Mouse (Mus musculus): ENCODE results near the gene Tnfsfm13. TPM values are rescaled to one million over a fixed set of nuclear protein-coding genes. Genes with fewer than 3 reads are reported as not detected.

Gene Tnfsfm13
- total RNA-seq, 4 experiments from 2014 or later, result 1.5 to 2.0 (median 1.8) TPM

DNA sequence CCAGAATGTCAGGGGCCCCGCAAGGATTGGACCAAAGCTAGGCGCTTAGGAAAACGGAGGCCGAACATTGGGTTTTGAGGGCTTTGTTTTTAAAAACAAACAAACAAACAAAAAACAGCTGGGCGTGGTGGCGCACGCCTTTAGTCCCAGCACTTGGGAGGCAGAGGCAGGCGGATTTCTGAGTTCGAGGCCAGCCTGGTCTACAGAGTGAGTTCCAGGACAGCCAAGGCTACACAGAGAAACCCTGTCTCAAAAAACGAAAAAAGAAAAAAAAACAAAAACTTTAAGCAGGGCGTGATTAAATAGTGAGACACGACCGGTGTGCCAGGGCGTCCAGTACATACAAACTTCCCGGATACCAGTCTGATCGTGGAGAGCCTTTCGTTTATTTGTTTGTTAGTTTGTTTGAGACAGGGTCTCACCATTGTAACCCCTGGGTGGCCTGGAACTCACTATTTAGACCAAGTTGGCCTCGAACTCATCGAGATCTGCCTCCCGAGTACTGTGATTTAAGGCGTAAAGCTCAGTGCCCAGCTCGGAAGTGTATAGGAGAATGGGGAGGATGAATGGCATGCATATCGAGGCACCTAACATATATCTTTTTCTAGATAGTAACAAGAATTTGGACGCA is 13.6 kb downstream of the Tnfsfm13 start:
- no peak for DNase-seq (ENCODE audit: low spot score in 2 of 2)

DNA sequence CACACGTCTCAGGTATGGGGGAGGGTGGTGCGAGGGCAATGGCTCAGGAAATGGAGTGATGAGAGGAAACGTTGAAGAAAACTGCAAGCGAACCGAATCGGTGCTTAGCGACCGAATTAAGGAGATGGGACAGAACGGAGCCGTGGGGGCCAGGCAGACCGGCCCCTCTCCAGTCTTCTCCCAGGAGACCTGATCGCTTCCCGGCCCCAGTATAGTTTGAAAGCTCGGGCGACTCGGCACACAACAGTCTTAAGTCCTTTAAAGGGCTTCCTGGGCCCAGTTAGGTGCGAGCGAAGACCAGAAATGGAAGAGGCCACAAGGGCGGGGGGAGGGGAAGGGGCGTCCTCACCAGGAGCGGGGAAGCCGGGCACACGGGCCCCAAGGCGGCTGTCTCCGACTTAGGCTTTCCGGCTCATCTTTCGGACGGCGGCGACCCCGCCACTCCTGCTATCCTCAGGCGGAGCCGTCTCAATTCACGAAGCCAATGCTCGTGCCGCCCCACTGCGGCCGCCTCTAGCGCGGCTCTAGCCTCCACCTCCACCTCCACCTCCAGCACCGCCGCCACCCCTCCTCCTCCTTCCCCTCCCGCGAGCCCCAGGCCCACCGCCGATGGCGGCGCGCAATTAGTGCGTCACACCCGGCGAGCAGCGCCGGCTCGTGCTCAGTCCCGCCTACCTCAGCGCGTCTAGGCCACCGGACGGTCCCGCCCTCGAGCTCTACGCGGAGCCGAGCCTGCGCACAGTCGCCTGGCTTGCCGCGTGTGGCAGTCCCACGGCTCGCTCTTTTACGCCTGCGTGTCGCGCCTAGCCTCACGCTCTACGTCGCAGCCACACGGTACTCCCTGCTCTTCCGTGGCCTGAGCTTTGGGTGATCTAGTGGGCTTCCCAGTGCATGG is 14.3 kb downstream of the Tnfsfm13 start, which contains the start of gene Senp3:
Gene Senp3, minus strand, starts transcription at position 771 of the 895 bp plus-strand sequence.
- DNase-seq (ENCODE audit: low spot score in 2 of 2), result peak; percentile 87 to 98

DNA sequence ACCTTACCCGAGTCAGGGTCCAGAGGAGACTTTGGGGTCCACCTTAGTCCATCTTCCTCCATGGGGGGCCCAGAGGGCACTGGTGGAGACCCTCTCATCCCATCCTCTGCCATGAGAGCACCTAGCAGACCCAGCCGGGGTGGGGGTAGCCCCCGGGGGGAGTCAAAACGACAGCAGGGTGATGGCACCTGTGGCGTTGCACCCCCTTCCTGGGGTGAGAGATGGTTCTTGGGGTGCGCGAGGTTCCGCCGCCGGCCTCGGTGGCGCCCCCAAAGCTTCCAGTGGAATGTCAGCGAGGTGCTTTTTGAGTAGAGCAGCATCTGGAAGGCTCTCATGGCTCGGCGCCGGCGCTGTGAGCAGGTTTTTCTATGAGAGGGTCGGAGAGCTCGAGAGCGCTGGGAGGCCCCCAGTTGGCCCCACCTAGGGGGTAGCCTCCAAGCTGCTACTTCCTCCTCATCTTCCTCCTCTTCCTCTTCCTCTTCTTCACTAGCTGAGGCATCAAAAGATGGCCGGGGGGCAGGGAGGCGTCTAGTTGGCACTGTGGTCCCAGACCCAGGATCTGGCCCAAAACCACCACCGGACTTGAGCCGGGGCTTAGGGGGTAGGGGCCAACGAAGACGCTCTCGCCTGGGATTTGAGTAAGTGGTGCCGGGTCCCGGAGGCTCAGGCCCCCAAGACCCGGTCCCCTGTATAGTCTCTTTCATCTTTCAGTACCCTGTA is 15.6 kb downstream of the Tnfsfm13 start:
- no peak for DNase-seq (ENCODE audit: low spot score in 2 of 2)

DNA sequence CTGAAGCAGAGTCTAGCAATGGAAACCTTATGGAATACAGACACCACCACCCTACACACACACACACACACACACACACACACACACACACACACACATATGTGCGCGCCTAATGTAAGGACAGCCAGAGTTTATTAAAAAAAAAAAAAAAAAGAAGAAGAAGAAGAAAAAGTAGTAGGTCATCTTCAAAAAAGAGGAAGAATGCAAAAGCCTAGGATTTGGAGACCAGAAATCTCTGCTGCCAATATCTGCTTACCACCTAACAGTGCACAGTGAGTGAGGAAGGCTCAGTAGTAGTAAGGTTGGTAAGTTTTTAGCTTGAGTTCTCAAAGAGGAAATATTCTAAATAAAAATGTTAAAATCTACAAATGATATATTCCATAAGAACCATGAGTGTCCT is 16.8 kb downstream of the Tnfsfm13 start:
- no peak for DNase-seq (ENCODE audit: low spot score in 2 of 2)

DNA sequence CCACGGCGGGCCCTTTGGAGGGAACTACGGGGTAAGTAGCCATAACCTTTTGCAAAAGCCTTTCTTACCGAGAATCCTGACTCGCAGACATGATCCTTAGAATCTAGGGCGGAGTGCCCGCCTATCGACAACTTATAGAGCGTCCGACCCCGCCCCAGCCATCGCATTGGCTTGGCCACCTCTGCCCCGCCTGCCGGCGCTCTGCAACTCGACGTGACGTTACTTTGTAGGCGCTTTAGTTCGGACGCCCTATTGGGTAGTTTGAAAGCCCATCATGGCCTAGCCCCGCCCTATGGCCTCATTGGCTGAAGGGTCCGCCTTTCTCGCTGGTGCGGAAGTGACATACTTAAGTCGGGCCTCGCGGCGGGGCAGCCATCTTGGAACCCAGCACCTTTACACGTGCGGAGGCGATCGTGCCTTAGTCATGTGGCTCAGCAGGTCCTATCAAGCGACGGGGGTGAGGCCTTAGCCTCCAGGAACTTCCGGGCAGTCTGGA is 23.6 kb downstream of the Tnfsfm13 start, which contains the start of gene Eif4a1:
Gene Eif4a1, minus strand, starts transcription at position 213 of the 496 bp plus-strand sequence.
- peak; percentile 100 for DNase-seq (ENCODE audit: low spot score in 2 of 2)

DNA sequence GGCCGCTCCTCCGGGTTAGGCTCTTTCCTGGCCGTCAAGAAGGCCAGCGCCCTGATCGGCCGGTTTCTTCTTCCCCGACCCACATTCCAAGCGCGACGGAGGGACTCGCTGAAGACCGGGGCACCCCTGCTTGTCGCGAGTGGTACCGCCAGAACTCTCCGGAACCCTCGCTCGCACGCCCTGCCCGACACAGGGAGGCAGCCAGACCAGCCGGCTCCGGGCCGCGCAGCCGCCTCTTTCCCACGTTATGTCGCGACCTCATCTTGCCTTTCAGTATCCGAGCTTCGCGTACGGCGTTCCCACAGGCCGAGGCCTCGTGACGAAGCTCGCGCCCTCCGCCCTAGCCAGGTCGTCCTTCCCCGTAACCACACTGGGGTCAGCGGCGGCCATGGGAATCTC is 24.2 kb downstream of the Tnfsfm13 start:
- DNase-seq (ENCODE audit: low spot score in 2 of 2), result no peak

DNA sequence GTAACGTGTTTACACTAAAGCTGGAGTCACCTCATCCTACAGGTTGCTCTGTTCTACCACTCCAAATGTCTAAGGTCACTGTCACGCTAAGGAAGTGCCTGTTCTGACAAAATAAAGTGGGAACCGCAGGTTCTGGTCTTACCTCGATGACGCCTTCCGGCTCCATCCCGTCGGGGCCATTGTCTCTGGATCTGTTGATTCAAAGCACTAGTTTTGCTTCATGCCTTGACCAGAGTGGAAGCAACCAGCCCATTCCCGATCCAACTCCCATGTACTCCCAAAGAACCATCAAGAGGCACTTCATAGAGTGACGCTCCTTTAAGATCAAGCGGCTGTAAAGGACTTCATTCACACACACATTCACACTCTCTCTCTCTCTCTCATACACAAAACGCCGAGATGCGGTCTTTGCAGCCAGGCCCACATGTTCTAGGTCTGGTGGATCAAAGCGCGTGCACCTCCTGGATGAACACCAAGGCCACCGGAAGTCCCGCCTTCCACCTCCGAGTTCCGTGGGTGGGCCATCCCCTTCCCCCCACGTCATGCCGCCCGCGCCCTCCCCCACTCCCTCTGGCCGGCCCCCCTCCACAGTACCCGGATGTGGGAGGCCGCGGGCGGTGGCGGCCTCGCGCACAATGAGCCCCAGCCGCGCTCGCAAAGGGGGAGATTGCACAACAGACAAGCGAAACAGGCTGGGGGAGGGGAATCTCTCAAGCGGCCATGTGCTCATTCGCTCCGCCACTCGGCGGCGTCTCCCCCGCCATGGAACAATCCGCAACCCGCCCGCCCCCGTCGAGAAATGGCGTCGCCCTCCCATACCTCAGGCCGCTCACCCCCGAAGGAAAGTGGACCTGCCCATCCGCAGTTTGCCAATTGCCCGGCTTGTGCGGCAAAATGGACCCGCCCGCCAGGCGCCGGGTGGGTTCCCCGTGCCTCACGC is 24.8 kb downstream of the Tnfsfm13 start:
- DNase-seq (ENCODE audit: low spot score in 2 of 2), result peak; percentile 81 to 90

DNA sequence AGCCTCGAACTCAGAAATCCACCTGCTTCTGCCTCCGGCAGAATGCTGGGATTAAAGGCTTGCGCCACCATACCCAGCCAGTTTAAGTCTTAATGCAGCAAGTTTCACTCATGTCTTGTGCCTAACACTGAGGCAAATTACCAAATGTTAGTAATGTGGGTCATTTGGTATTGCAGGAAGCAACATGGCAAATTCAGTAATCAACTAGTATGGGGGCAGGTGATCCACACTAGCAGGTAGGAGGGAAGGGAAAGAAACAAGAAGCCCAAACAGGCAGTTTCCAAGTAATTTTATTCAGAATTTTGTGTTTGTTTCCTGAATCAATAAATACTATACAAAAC is 29.3 kb downstream of the Tnfsfm13 start:
- DNase-seq (ENCODE audit: low spot score in 2 of 2), result no peak

DNA sequence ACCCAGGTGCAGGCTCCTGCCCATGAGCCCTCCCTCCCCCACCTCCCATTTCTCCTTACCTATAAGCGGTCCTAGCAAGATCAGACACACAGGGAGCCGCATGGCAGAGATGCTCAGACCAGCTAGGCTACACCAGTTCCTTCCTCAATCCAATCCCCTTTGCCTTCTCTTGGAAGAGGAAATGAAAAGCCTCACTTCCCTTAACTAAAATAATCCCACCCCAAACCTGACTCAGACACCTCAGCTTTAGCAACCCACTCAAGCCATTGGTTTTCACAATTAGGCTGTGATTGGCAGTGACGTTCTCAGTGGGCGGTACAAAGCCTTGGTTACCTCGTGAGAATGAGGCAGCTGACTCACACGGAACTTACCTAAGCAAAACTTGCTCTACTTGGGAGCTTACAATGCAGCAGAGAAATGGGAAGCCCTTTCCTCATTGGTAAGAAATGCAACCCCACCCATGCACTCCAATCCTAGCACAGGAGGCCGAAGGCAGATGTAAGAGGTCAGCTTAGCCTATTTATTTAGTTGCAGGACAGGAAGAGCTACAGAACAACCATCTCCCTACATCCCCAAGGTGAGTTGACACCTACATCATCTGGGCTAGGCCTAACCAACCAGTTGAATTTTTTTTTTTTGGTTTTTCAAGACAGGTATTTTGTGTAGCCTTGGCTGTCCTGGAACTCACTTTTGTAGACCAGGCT is 29.8 kb downstream of the Tnfsfm13 start, which contains the start of gene Cd68:
Gene Cd68, minus strand, starts transcription at position 193 of the 704 bp plus-strand sequence.
- DNase-seq (ENCODE audit: low spot score in 2 of 2), result peak; percentile 34 to 70

DNA sequence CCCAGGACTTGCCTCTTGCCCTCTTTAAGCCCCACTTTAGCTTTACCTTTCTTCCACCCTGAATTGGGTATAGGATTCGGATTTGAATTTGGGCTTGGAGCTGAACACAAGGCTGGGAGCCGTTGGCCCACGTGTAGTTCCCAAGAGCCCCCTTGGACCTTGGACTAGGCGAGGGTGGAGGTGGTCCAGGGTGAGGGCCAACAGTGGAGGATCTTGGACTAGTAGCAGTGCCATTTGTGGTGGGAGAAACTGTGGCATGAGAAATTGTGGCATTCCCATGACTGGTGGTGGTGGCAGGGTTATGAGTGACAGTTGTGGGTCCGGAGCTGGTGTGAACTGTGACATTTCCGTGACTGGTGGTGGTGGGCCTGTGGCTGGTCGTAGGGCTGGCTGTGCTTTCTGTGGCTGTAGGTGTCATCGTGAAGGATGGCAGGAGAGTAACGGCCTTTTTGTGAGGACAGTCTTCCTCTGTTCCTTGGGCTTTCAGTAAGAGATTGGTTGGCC is 30.4 kb downstream of the Tnfsfm13 start:
- DNase-seq (ENCODE audit: low spot score in 2 of 2), result no peak

DNA sequence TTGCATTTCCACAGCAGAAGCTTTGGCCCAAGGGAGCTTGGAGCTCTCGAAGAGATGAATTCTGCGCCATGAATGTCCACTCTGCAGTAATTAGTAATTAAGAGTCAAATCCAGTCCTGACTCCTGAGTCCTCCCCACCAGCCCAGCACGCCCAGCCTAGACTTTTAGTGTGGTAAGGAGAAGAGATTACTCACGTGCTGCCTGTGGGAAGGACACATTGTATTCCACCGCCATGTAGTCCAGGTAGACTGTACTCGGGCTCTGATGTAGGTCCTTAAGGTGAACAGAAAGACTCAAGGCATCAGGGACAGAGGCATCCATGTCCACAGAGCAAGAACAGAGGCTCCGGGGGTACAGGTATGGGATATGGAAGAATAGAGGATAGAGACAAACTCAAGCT is 31.1 kb downstream of the Tnfsfm13 start:
- no peak for DNase-seq (ENCODE audit: low spot score in 2 of 2)

DNA sequence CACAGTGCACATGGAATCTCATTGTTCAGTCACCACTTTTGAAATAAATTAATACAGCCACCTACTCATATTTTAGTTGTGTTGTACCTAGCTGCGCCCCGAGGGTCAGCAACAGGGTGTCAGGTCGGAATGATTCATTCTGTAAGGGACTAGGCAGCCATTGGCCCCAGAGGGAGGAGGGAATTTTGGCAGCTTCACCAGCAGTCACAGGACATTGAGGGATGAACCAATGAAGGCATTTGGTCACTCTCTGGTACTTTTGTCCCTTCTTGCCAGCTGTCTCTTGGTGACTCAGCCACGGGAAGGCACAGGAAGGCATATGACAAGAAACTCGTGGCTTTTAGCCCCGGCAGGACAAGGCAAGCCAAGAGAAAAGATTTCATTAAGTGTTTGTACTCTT is 32.1 kb downstream of the Tnfsfm13 start:
- DNase-seq (ENCODE audit: low spot score in 2 of 2), result no peak

DNA sequence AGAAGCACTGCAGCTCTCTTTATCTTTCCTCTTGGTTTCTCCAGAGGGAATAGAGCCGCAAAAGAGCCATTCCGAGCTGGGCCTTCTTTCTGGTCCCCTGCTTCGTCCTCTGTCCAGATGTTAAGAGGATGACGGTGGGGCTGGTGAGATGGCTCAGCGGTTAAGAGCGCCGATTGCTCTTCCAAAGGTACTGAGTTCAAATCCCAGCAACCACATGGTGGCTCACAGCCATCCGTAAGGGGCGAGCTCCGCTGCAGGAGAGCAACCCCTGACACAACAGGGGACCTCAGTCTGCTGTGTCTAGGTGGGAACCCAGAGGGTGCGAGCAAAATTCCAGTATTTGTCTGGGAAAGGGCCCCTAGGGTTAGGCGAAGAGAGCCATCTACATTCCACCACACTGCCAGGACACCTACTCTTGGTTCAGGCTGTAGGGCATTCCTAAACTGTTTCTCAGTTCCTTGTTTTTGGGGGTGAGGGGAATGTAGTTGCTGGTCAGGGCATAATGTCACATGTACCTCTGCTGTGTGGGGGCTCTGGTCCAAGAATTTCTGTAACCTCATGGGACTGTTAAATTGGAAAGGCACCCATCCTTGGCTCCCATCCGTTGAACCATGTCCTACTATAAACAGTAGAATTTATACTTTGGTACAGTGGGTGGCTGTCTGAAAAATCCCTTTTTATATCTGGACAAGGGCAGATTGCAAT is 32.8 kb downstream of the Tnfsfm13 start:
- no peak for DNase-seq (ENCODE audit: low spot score in 2 of 2)

DNA sequence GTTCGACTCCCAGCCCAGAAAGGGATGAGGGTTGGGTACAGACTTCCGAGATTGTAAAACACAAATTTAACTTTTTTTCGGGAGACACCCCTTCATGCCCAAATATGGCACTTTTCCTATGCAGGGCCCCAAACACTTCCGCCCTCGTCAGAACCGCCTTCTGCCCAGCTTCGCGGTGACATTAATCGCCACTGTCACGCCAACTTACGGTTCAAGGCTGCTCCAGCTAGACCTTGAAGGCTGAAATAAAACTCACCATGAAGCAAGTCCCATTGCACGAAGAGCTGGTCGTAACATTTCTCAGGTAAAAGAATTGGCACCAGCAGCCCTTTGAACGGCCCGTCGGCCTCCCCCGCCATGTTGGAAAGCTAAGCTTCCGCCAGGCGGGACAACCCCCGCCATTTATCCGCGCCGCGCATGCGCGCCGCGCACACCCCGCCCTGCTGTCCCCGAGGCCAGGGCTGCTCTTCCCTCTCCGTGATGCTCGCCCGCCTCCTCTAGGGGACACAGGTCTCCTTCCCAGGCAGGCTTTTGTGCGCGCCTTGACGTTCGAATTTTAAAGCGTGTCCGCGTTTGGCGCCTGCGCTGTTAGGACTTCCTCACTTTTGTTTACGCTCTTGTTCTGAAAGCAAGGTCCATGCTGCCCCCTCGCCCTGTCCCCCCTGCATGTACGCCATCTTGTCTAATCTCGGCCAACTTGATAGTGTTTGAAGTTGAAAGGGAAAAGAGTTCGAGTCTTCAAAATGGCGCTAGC is 33.5 kb downstream of the Tnfsfm13 start, which contains the start of gene Mpdu1:
Gene Mpdu1, minus strand, starts transcription at position 430 of the 754 bp plus-strand sequence.
- DNase-seq (ENCODE audit: low spot score in 2 of 2), result peak; percentile 84 to 96

DNA sequence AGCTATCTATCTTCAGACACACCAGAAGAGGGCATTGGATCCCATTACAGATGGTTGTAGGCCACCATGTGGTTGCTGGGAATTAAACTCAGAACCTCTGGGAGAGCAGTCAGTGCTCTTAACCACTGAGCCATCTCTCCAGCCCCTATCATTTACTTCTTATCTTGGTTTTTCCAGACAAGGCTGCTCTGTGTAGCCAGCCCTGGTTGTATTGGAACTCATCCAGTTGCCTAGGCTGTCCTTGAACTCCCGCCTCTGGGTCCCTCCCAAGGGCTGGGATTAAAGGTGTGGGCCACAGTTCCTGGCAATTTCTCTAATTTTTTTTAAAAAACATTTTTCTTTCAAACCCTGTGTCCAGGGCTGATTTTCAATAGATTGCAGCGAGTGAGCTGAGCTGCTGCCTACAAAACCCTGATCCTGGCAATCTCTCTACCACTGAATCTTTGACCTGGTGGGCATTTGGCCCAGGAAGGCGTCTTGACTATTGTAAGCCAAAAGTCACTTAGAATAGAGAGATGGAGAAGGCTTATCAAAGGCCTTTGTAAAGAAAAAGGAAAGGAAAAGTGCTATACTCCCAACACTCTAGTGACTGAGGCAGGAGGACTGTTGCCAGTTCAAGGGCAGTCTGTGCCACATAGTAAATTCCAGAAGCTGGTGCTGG is 34.5 kb downstream of the Tnfsfm13 start:
- DNase-seq (ENCODE audit: low spot score in 2 of 2), result no peak

DNA sequence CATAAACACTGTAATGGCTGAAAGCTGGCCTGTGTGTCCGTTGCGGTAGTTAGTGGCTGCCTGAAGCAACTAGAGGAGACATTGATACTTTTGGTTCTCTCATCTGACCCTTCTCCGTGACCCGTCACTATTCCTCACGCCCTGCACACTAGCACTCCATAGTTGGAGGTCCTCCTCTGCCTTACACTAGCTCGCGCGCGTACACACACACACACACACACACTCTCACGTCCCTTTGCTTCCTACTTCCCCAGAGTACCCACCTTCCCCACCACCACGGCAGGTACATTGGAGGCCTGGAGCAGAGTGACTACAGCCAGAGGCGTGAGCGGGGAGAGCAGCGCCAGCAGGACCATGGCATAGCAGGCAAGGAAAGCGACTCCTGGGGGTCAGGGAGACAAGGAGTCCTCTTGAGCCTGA is 38.4 kb downstream of the Tnfsfm13 start:
- DNase-seq (ENCODE audit: low spot score in 2 of 2), result no peak

DNA sequence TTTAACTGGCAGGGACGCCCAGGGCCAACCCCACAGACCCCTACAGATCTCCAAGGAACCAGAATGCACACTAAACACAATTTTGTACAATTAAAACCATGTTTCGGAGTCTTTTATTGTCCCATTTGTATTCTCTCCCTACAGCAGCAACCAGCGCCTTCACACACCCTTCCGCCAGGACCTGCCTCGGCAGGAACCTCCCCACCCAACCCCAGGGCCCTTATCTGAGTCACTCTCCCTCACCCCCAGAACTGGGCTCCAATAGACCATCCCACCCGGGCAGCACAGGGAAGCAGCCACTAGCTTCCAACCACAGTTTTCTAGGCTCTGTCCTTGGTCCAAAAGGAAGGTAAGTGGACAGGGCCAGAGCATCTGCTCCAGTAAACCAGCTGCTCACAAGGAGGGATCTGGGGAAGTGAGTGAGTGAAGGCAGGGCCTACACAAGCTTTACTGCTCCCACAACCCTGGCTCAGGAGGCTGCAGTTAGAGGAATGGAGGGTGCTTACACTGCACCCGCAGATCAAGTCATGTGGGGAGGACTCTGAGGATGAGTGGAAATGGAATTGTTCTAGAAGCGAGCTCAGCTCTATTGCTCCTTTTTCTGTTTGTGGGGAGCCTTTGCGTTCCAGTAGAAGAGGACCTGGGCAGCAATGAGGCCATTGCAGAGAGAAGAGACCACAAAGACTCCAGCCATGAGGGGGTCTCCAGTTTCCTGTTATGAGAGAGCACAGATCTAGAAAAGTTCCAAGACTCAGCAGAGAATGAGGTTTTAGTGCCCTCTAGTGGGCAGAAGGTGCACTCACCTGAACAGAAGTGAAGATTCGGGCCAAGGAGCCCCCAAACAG is 39.1 kb downstream of the Tnfsfm13 start:
- DNase-seq (ENCODE audit: low spot score in 2 of 2), result no peak
